Mouse (Mus musculus): Measurements from ENCODE around the gene Ciao2b. TPM values are rescaled to one million over a fixed set of nuclear protein-coding genes. Genes with fewer than 3 reads are reported as not detected.

The Ciao2b gene
- polyA plus RNA-seq (2014; fragmentation: Illumina TruSeq; extraction: RNeasy Lipid Tissue Mini Kit (QIAGEN cat#74804); ENCODE audit: low read depth, low replicate concordance) = 2.9 TPM

GRCm38 (mm10) chr8:104641426-104642323, at the start of gene Ciao2b:
Gene Ciao2b, minus strand, starts transcription at chr8:104641965.

GRCm38 (mm10) chr8:104630981-104631663, 10.6 kb downstream of the Ciao2b start, which contains the start of gene Rrad:
Gene Rrad, minus strand, starts transcription at chr8:104631327.

GRCm38 (mm10) chr8:104624161-104624560, 17.6 kb downstream of the Ciao2b start, which contains the start of gene Cdh16:
Gene Cdh16, minus strand, starts transcription at chr8:104624396.

GRCm38 (mm10) chr8:104591133-104591834, 50.5 kb downstream of the Ciao2b start, which contains the start of gene Pdp2:
Gene Pdp2, plus strand, starts transcription at chr8:104591451.

Other genes starting within 250 kb of the Ciao2b start
- gene Cmtm4, start 246.2 kb downstream of the Ciao2b start, polyA plus RNA-seq (2014; fragmentation: Illumina TruSeq; extraction: RNeasy Lipid Tissue Mini Kit (QIAGEN cat#74804); ENCODE audit: low read depth, low replicate concordance) = 145 TPM
- gene Dync1li2, start 198.9 kb downstream of the Ciao2b start, polyA plus RNA-seq (2014; fragmentation: Illumina TruSeq; extraction: RNeasy Lipid Tissue Mini Kit (QIAGEN cat#74804); ENCODE audit: low read depth, low replicate concordance) = 172 TPM
- gene Terb1, start 132.1 kb downstream of the Ciao2b start, polyA plus RNA-seq (2014; fragmentation: Illumina TruSeq; extraction: RNeasy Lipid Tissue Mini Kit (QIAGEN cat#74804); ENCODE audit: low read depth, low replicate concordance) = 1.2 TPM
- 316 TPM for gene Nae1, start 107.3 kb downstream of the Ciao2b start, polyA plus RNA-seq (2014; fragmentation: Illumina TruSeq; extraction: RNeasy Lipid Tissue Mini Kit (QIAGEN cat#74804); ENCODE audit: low read depth, low replicate concordance)
- 0.66 TPM for gene Car7, start 107.3 kb downstream of the Ciao2b start, polyA plus RNA-seq (2014; fragmentation: Illumina TruSeq; extraction: RNeasy Lipid Tissue Mini Kit (QIAGEN cat#74804); ENCODE audit: low read depth, low replicate concordance)
- 34.7 TPM for gene Pdp2, start 50.5 kb downstream of the Ciao2b start, polyA plus RNA-seq (2014; fragmentation: Illumina TruSeq; extraction: RNeasy Lipid Tissue Mini Kit (QIAGEN cat#74804); ENCODE audit: low read depth, low replicate concordance)
- not detected for gene Cdh16, start 17.6 kb downstream of the Ciao2b start, polyA plus RNA-seq (2014; fragmentation: Illumina TruSeq; extraction: RNeasy Lipid Tissue Mini Kit (QIAGEN cat#74804); ENCODE audit: low read depth, low replicate concordance)
- 0.28 TPM for gene Rrad, start 10.6 kb downstream of the Ciao2b start, polyA plus RNA-seq (2014; fragmentation: Illumina TruSeq; extraction: RNeasy Lipid Tissue Mini Kit (QIAGEN cat#74804); ENCODE audit: low read depth, low replicate concordance)
- gene Ces2a, start 92.0 kb upstream of the Ciao2b start, polyA plus RNA-seq (2014; fragmentation: Illumina TruSeq; extraction: RNeasy Lipid Tissue Mini Kit (QIAGEN cat#74804); ENCODE audit: low read depth, low replicate concordance) = 65.7 TPM
- 13.4 TPM for gene Ces2b, start 189.6 kb upstream of the Ciao2b start, polyA plus RNA-seq (2014; fragmentation: Illumina TruSeq; extraction: RNeasy Lipid Tissue Mini Kit (QIAGEN cat#74804); ENCODE audit: low read depth, low replicate concordance)
- gene Ces2c, start 205.1 kb upstream of the Ciao2b start, polyA plus RNA-seq (2014; fragmentation: Illumina TruSeq; extraction: RNeasy Lipid Tissue Mini Kit (QIAGEN cat#74804); ENCODE audit: low read depth, low replicate concordance) = 458 TPM